Mouse (Mus musculus) heart, adult 2 months (tissue): ENCODE measurements around the gene Znrf1.

Experiments
- CTCF ChIP-seq: fragments of 200-600 bp; IDR thresholded peaks from 2 replicates; pipeline ENCODE4 v1.8.1; 2022; ENCODE audit warnings: antibody characterized with exemption, mild to moderate bottlenecking, moderate library complexity
- EP300 ChIP-seq: fragments of 200-500 bp; IDR thresholded peaks from 2 replicates; pipeline ENCODE4 v1.6.1; 2011; ENCODE audit warnings: low read depth, low read length, control low read depth; ENCODE audit not compliant: insufficient read depth
- POLR2A ChIP-seq: fragments of 200-500 bp; IDR thresholded peaks from 2 replicates; pipeline ENCODE4 v1.6.1; 2011; ENCODE audit warnings: mild to moderate bottlenecking, low read depth, low read length, control low read depth; ENCODE audit not compliant: insufficient read depth

DNA sequence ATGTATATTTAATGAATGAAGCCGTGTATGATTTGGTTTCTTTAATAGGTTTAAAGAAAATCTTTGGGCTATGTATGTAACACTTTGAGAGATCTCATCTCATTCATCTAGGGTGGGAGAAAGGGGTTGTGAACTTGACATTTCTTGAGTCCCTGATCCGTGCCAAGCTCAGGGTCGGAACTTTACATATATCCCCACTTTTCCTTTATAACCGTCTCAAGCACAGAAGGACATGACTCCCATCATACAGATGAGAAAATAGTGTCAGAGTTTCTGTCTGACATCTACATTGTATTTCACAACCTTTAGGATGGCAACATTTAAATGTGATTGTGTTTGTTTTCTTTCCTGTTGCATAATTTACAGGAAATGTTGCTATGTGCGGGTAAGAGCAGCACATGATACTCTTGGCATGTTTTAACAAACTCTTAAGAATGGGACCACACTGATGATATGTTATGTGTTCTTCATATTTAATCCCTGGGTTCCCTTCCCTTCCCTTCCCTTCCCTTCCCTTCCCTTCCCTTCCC, 26.4 kb downstream of the Znrf1 start:
- no peak for TF ChIP-seq CTCF
- no peak for TF ChIP-seq POLR2A
- TF ChIP-seq EP300: no peak
